ENCODE assay signal across 11 mouse cellular contexts in the genomic region with DNA sequence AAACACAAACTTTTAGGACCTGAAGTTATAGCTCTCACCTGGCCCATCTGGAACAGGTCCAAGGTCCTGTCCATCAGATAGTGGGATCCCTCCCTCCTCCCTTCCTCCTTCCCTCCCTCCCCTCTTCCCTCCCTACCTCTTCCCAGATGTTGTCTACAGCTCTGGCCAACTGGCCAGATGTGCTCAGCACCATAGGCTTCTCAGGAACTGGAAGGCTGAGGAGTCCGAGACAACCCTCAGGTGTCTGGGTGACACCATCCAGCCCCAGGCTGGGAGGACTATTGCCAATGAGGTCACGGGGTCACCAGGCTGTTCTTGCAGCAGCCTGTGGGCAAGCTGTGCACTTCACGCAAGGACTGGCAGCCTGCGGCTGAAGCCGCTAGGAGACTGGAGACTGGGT.
A peak's percentile ranks its signal among the peaks of the same experiment; 100 is the strongest.
DNase-seq lines count a peak whose midpoint lies in the region; ATAC-seq and TF ChIP-seq lines count a peak whose summit lies in the region.
"Had no signal": no experiment of that assay in that cellular context is flagged by ENCODE, and none has a peak within 500 bp of the region (broad histone marks: within the 10 kb centered on the region; RNA-seq: fewer than 3 reads in every experiment).

No protein-coding gene starts in this region.

- ATAC-seq in heart, embryonic 13.5 days (ENCODE audit: extremely low read depth, insufficient number of reproducible peaks, low FRiP score, low TSS enrichment), result no peak
- ATAC-seq in midbrain, embryonic 12.5 days (ENCODE audit: low FRiP score, low read depth), result no peak
- ATAC-seq in midbrain, postnatal 0 days (ENCODE audit: low FRiP score), result no peak
- 0 out of 2 replicates have a peak, but pooled peaks have one; percentile 25 for ATAC-seq in stomach, embryonic 14.5 days (ENCODE audit: insufficient number of reproducible peaks, insufficient read depth, low FRiP score, low read depth)

- WGBS in heart, embryonic 13.5 days, result 60% methylated on average over 5 of the region's 5 CpGs
- WGBS in midbrain, embryonic 12.5 days, result 37% methylated on average over 5 of the region's 5 CpGs
- WGBS in midbrain, postnatal 0 days, result 57% methylated on average over 5 of the region's 5 CpGs
- 49% methylated on average over 5 of the region's 5 CpGs for WGBS in stomach, embryonic 14.5 days

- no peak overlapping the region for H3K4me3 ChIP-seq in heart, embryonic 13.5 days
- H3K4me3 ChIP-seq in midbrain, embryonic 12.5 days, result no peak overlapping the region
- H3K4me3 ChIP-seq in midbrain, postnatal 0 days (ENCODE audit: low read depth, low read length), result no peak overlapping the region
- no peak overlapping the region for H3K4me3 ChIP-seq in stomach, embryonic 14.5 days (ENCODE audit: low read depth, low read length)

- no peak for TF ChIP-seq CTCF in midbrain, postnatal 0 days (IDR thresholded peaks at IDR 0.05)

- intact Hi-C loops in heart, postnatal 25 days (cut with DNase I), result no loop called here
- intact Hi-C loops in heart, postnatal 14 days (cut with DNase I), result no loop called here

- peak overlapping the region; percentile 69 for H3K27ac ChIP-seq in heart, embryonic 13.5 days (replicated peaks)
- peak overlapping the region; percentile 95 for H3K27ac ChIP-seq in midbrain, embryonic 12.5 days (replicated peaks)
- H3K27ac ChIP-seq in midbrain, postnatal 0 days (ENCODE audit: low read depth, low read length), result no peak overlapping the region
- peak overlapping the region; percentile 91 for H3K27ac ChIP-seq in stomach, embryonic 14.5 days (ENCODE audit: low read length)
- H3K27ac ChIP-seq: macrophage had no signal

- H3K4me2 ChIP-seq in heart, embryonic 13.5 days, result no peak overlapping the region
- H3K4me2 ChIP-seq in midbrain, embryonic 12.5 days (replicated peaks), result no peak overlapping the region
- H3K4me2 ChIP-seq in midbrain, postnatal 0 days (ENCODE audit: low read depth, low read length, poor library complexity, severe bottlenecking), result no peak overlapping the region
- H3K4me2 ChIP-seq in stomach, embryonic 14.5 days (replicated peaks; ENCODE audit: low read depth, low read length), result no peak overlapping the region

- peaks cover 55% of the 10 kb centered on the region for H3K27me3 ChIP-seq in heart, embryonic 13.5 days (replicated peaks)
- H3K27me3 ChIP-seq in midbrain, embryonic 12.5 days, result peaks cover 16% of the 10 kb centered on the region
- H3K27me3 ChIP-seq in midbrain, postnatal 0 days (ENCODE audit: insufficient read depth, low read length), result no peaks in the 10 kb centered on the region
- H3K27me3 ChIP-seq in stomach, embryonic 14.5 days (ENCODE audit: control insufficient read depth, insufficient read depth, low read length), result no peaks in the 10 kb centered on the region

- peaks cover 72% of the 10 kb centered on the region for H3K4me1 ChIP-seq in heart, embryonic 13.5 days
- H3K4me1 ChIP-seq in midbrain, embryonic 12.5 days, result peaks cover 87% of the 10 kb centered on the region
- peaks cover 21% of the 10 kb centered on the region for H3K4me1 ChIP-seq in midbrain, postnatal 0 days (ENCODE audit: insufficient read depth, low read length)
- H3K4me1 ChIP-seq in stomach, embryonic 14.5 days (ENCODE audit: control insufficient read depth, insufficient read depth, low read length), result peaks cover 62% of the 10 kb centered on the region

- H3K36me3 ChIP-seq in heart, embryonic 13.5 days, result no peaks in the 10 kb centered on the region
- H3K36me3 ChIP-seq in midbrain, embryonic 12.5 days, result no peaks in the 10 kb centered on the region
- no peaks in the 10 kb centered on the region for H3K36me3 ChIP-seq in midbrain, postnatal 0 days (ENCODE audit: insufficient read depth, low read length)
- no peaks in the 10 kb centered on the region for H3K36me3 ChIP-seq in stomach, embryonic 14.5 days (ENCODE audit: control insufficient read depth, insufficient read depth, low read length)

- H3K9me3 ChIP-seq in heart, embryonic 13.5 days, result no peaks in the 10 kb centered on the region
- no peaks in the 10 kb centered on the region for H3K9me3 ChIP-seq in midbrain, embryonic 12.5 days
- H3K9me3 ChIP-seq in midbrain, postnatal 0 days (ENCODE audit: low read length), result no peaks in the 10 kb centered on the region
- H3K9me3 ChIP-seq in stomach, embryonic 14.5 days (ENCODE audit: control insufficient read depth, low read depth, low read length), result no peaks in the 10 kb centered on the region

- DNase-seq in heart, postnatal 25 days (ENCODE audit: low spot score), result no peak
- DNase-seq in midbrain, postnatal 0 days (ENCODE audit: low spot score), result no peak
- peak; percentile 36 to 51 for DNase-seq in heart, postnatal 14 days
- DNase-seq in right cerebral cortex, adult 18-20 months, result no peak
- no peak for DNase-seq in urinary bladder, postnatal 10 days (ENCODE audit: low spot score)
- DNase-seq: cerebellum, postnatal 25 days; thymus, postnatal 25 days had no signal

- no peak overlapping the region for H3K9ac ChIP-seq in heart, embryonic 13.5 days
- H3K9ac ChIP-seq in midbrain, embryonic 12.5 days (replicated peaks), result no peak overlapping the region
- no peak overlapping the region for H3K9ac ChIP-seq in midbrain, postnatal 0 days (replicated peaks; ENCODE audit: low read length, poor library complexity, severe bottlenecking)
- no peak overlapping the region for H3K9ac ChIP-seq in stomach, embryonic 14.5 days (replicated peaks; ENCODE audit: low read depth, low read length)

Comparison
In these comparisons a context has a peak if more than half of its experiments do, and no peak if none do; other contexts are left out.
1. DNase-seq: peak in heart, postnatal 14 days (2 of 2); none in heart, postnatal 25 days (single experiment), midbrain, postnatal 0 days (single experiment), right cerebral cortex, adult 18-20 months (single experiment) and urinary bladder, postnatal 10 days (single experiment).